Mouse (Mus musculus) erythroblast, embryonic 14.5 days (primary cell): ENCODE results near the gene Ppil2.

Experiments used
- GATA1 ChIP-seq: IDR thresholded peaks from 2 replicates; pipeline ENCODE4 v1.6.1; 2012; ENCODE audit warnings: low read length, inconsistent platforms, mixed read lengths
- TAL1 ChIP-seq: IDR thresholded peaks from 3 replicates; pipeline ENCODE4 v1.6.1; 2012; ENCODE audit warnings: low read length, inconsistent platforms, mixed read lengths

GRCm38 (mm10) chr16:17088346-17088745 lies 22.7 kb downstream of the Ppil2 start:
- TF ChIP-seq GATA1 (no peak), TAL1 (no peak)
